Mouse (Mus musculus) cerebellum, adult 2 months (tissue): Measurements from ENCODE around the gene Cad.

ENCODE experiments used
- CTCF ChIP-seq: fragments of 200-500 bp; IDR thresholded peaks from 2 replicates; pipeline ENCODE4 v1.5.1; 2011; ENCODE audit warnings: low read depth, mild to moderate bottlenecking, control low read depth, low read length, moderate library complexity, borderline replicate concordance; ENCODE audit not compliant: insufficient read depth
- POLR2A ChIP-seq: fragments of 200-500 bp; IDR thresholded peaks from 2 replicates; pipeline ENCODE4 v1.6.1; 2011; ENCODE audit warnings: low read length, control low read depth, borderline replicate concordance; ENCODE audit not compliant: insufficient read depth

GRCm38 (mm10) chr5:31046416-31046815 is 8.2 kb upstream of the Cad start:
- no peak for TF ChIP-seq CTCF
- TF ChIP-seq POLR2A: no peak
